Mouse (Mus musculus) urinary bladder, postnatal 10 days (tissue): ENCODE data around the gene Epb41l3.

ENCODE experiments used
- DNase-seq: peaks from one replicate; pipeline ENCODE4 v3.0.0; 2022; ENCODE audit warnings: low spot score

Epb41l3 gene

GRCm38 (mm10) chr17:69237172-69237571 lies 161.7 kb downstream of the Epb41l3 start:
- no peak for DNase-seq

- no peak for DNase-seq
Measured at GRCm38 (mm10) chr17:69238810-69239373, 163.4 kb downstream of the Epb41l3 start.

- no peak for DNase-seq
Measured at GRCm38 (mm10) chr17:69239423-69239822, 163.9 kb downstream of the Epb41l3 start.

GRCm38 (mm10) chr17:69255834-69256233 lies 180.4 kb downstream of the Epb41l3 start:
- no peak for DNase-seq

- DNase-seq, result no peak
Measured at GRCm38 (mm10) chr17:69256441-69256840, 181.0 kb downstream of the Epb41l3 start.

GRCm38 (mm10) chr17:69263810-69264565 lies 188.5 kb downstream of the Epb41l3 start:
- DNase-seq, result no peak

GRCm38 (mm10) chr17:69265171-69265570 lies 189.7 kb downstream of the Epb41l3 start:
- no peak for DNase-seq

GRCm38 (mm10) chr17:69265759-69266463 lies 190.4 kb downstream of the Epb41l3 start:
- DNase-seq, result no peak

- no peak for DNase-seq
Measured at GRCm38 (mm10) chr17:69266936-69267335, 191.5 kb downstream of the Epb41l3 start.

- no peak for DNase-seq
Measured at GRCm38 (mm10) chr17:69267526-69267925, 192.0 kb downstream of the Epb41l3 start.

- DNase-seq, result no peak
Measured at GRCm38 (mm10) chr17:69277362-69277761, 201.9 kb downstream of the Epb41l3 start.

GRCm38 (mm10) chr17:69284511-69284910 lies 209.0 kb downstream of the Epb41l3 start:
- DNase-seq, result no peak

GRCm38 (mm10) chr17:69288130-69288529 lies 212.6 kb downstream of the Epb41l3 start:
- DNase-seq, result no peak

GRCm38 (mm10) chr17:69290272-69290671 lies 214.8 kb downstream of the Epb41l3 start:
- no peak for DNase-seq

GRCm38 (mm10) chr17:69301552-69301951 lies 226.1 kb downstream of the Epb41l3 start:
- no peak for DNase-seq

GRCm38 (mm10) chr17:69303579-69304274 lies 228.2 kb downstream of the Epb41l3 start:
- no peak for DNase-seq

- DNase-seq, result no peak
Measured at GRCm38 (mm10) chr17:69307636-69308035, 232.2 kb downstream of the Epb41l3 start.

- DNase-seq, result no peak
Measured at GRCm38 (mm10) chr17:69309872-69310271, 234.4 kb downstream of the Epb41l3 start.

GRCm38 (mm10) chr17:69320496-69320895 lies 245.0 kb downstream of the Epb41l3 start:
- no peak for DNase-seq

- DNase-seq, result no peak
Measured at GRCm38 (mm10) chr17:69322721-69323120, 247.2 kb downstream of the Epb41l3 start.
